Mouse (Mus musculus) hindbrain, embryonic 10.5 days (tissue): Measurements from ENCODE around the gene Lactb. TPM values are rescaled to one million over a fixed set of nuclear protein-coding genes. Genes with fewer than 3 reads are reported as not detected.

ENCODE experiments used
- DNase-seq: peaks from one replicate; pipeline ENCODE4 v3.0.0-alpha.2; 2017; ENCODE audit warnings: low spot score
- H3K27ac ChIP-seq: fragments of 300-500 bp; sonication (generic); 2 replicates; pipeline ENCODE4 v1.5.1; 2016; ENCODE audit warnings: mild to moderate bottlenecking, moderate library complexity
- H3K27me3 ChIP-seq: fragments of 300-500 bp; sonication (generic); 2 replicates; pipeline ENCODE4 v1.6.1; 2016; ENCODE audit warnings: mild to moderate bottlenecking; ENCODE audit not compliant: poor library complexity, insufficient read depth, severe bottlenecking
- H3K36me3 ChIP-seq: fragments of 300-500 bp; sonication (generic); 2 replicates; pipeline ENCODE4 v1.6.1; 2016; ENCODE audit warnings: mild to moderate bottlenecking, moderate library complexity
- H3K4me1 ChIP-seq: fragments of 300-500 bp; sonication (generic); replicated peaks from 2 replicates; pipeline ENCODE4 v1.6.1; 2016; ENCODE audit warnings: mild to moderate bottlenecking
- H3K4me3 ChIP-seq: fragments of 300-500 bp; sonication (generic); 2 replicates; pipeline ENCODE4 v1.5.1; 2016; ENCODE audit warnings: mild to moderate bottlenecking, moderate library complexity
- H3K9me3 ChIP-seq: fragments of 300-500 bp; sonication (generic); 2 replicates; pipeline ENCODE4 v1.6.1; 2016; ENCODE audit warnings: mild to moderate bottlenecking, moderate library complexity
- WGBS: fragments of 180-500 bp; shearing (Covaris S2); methylation state at CpG from one replicate; pipeline ENCODE4 v1.1.7; 2016; 5-methylcytosine and 5-hydroxymethylcytosine counted together
- polyA plus RNA-seq: library from polyadenylated mRNA; unstranded; fragments of >200 nt; fragmentation: Nextera tagmentation; extraction: Ambion mirVana; gene quantifications from 2 replicates; pipeline ENCODE4 v1.2.1, GENCODE M21; 2016

Lactb gene
- polyA plus RNA-seq, result 8.6 and 9.4 TPM in 2 replicates

DNA sequence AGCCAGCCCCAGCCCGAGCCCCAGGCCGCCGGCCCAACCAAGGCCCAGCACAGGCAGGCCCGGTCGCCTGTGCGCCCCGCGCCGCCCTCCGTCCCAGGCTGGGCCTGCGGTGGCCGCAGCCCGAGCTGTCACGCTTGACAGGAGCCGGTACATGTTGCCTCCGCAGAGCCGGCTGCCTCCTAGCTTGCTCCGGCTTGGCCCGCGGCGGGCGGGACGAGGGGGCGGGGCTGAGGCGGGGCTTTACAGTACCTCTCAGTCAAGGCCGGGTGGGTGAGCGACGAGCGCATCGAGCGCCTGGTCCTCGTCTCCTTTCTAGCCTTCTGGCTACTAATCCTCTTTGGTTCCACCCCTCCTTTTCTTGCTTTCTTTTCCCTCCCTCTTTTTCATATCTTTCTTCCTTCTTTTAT is at the start of gene Lactb:
Gene Lactb (minus strand): TSS at position 246 of the 407 bp plus-strand sequence.
- Histone ChIP-seq H3K9me3 (no peaks in the 10 kb centered on the region), H3K27ac (peak within 1 kb of the TSS; percentile 93), H3K36me3 (peaks cover 4% of the 10 kb centered on the region), H3K4me1 (peaks cover 18% of the 10 kb centered on the region), H3K27me3 (no peaks in the 10 kb centered on the region), H3K4me3 (peak within 1 kb of the TSS; percentile 78)
- WGBS, result under 1% methylated on average over 32 of the region's 32 CpGs
- DNase-seq, result peak; percentile 95

- no peaks in the 10 kb centered on the region for H3K9me3 ChIP-seq
- H3K4me1 ChIP-seq, result no peaks in the 10 kb centered on the region
- H3K27me3 ChIP-seq, result no peaks in the 10 kb centered on the region
- peaks cover 73% of the 10 kb centered on the region for H3K36me3 ChIP-seq
- H3K27ac ChIP-seq, result no peak overlapping the region
- 97% methylated on average over 9 of the region's 9 CpGs for WGBS
- no peak overlapping the region for H3K4me3 ChIP-seq
- DNase-seq, result no peak
These were observed 48.1 kb upstream of the Lactb start for GRCm38 (mm10) chr9:67023371-67023770.

DNA sequence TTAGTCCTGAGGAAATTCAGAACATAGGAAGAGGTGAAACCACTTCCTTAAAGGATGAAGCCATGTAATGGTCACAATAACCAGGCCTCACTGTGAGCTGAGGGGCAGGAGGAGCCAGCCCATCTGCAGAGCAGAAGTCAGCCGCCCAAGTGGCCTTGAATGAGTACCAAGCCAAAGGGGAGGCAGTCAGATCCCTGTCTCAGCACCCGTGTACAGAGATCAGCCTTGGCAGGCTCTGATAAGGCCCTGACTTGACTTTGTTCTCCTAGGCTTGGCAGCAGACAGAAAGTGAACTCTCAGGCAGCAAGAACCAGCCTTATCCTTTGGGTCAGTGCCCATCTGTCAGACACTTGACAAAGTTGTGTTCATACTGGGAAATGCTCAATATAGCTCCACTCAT is 44.8 kb upstream of the Lactb start:
- 77% methylated on average over 2 of the region's 2 CpGs for WGBS
- H3K36me3 ChIP-seq, result peaks cover 42% of the 10 kb centered on the region

DNA sequence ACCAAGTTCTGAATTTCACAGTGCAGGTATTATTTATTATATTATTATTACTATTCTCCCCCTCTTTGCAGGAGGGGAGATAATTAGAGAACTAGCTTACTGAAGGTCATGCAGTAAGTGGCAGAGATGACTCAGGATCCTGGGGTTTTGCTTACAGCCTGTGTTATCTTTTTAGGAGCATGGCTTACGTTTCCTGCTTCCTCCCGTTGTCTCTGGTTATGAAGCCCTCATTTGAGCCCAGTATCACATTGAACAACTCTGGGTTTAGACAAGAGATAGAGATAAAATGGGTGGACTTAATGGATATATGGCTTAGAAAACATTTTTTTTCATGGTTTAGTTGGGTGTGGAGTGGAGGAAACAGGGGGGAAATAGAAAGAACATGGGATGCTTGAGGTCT is 38.2 kb upstream of the Lactb start:
- 77% methylated on average over 2 of the region's 2 CpGs for WGBS
- Histone ChIP-seq H3K27ac (no peak overlapping the region), H3K4me1 (peaks cover 18% of the 10 kb centered on the region), H3K36me3 (no peaks in the 10 kb centered on the region), H3K27me3 (no peaks in the 10 kb centered on the region), H3K4me3 (no peak overlapping the region), H3K9me3 (no peaks in the 10 kb centered on the region)
- no peak for DNase-seq

More for the DNA sequence above, 44.8 kb upstream of the Lactb start:
- Histone ChIP-seq H3K27me3 (no peaks in the 10 kb centered on the region), H3K9me3 (no peaks in the 10 kb centered on the region), H3K27ac (no peak overlapping the region), H3K4me3 (no peak overlapping the region), H3K4me1 (no peaks in the 10 kb centered on the region)
- DNase-seq, result no peak

GRCm38 (mm10) chr9:67012470-67012869 is 37.2 kb upstream of the Lactb start:
- H3K9me3 ChIP-seq, result no peaks in the 10 kb centered on the region
- peaks cover 20% of the 10 kb centered on the region for H3K4me1 ChIP-seq
- H3K27ac ChIP-seq, result peak overlapping the region; percentile 12; the same call in 1 of the 2 replicates
- no peaks in the 10 kb centered on the region for H3K27me3 ChIP-seq
- no peak overlapping the region for H3K4me3 ChIP-seq
- 45% methylated on average over 3 of the region's 3 CpGs for WGBS
- no peak for DNase-seq
- H3K36me3 ChIP-seq, result no peaks in the 10 kb centered on the region

- Histone ChIP-seq H3K36me3 (no peaks in the 10 kb centered on the region), H3K27me3 (no peaks in the 10 kb centered on the region), H3K9me3 (no peaks in the 10 kb centered on the region), H3K27ac (no peak overlapping the region), H3K4me3 (no peak overlapping the region), H3K4me1 (peaks cover 20% of the 10 kb centered on the region)
- 68% methylated on average over 9 of the region's 9 CpGs for whole genome bisulfite sequencing
- DNase-seq, result no peak
These were observed 36.2 kb upstream of the Lactb start for GRCm38 (mm10) chr9:67011483-67011882.

DNA sequence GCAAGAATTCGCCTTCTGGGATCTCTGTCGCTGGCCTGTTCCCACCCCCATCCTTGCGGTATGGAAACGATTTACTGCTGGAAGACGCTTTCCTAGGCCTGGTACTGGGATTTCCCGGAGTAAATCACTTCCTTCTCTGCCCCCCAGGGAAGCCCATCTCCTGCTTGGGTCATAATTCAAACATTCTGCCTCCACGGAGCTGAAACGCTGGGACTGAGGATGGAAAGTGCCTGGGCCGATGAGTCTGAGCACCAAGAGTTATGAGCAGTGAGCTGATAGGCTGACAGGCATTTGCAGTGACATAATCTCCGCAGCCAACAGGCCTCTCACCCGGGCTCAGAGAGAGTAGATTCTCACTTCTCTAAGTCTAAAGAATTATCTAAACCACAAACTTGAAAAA is 33.5 kb upstream of the Lactb start:
- Histone ChIP-seq H3K4me3 (no peak overlapping the region), H3K4me1 (peaks cover 25% of the 10 kb centered on the region), H3K27me3 (no peaks in the 10 kb centered on the region), H3K36me3 (no peaks in the 10 kb centered on the region), H3K9me3 (no peaks in the 10 kb centered on the region), H3K27ac (peak overlapping the region; percentile 64; the same call in 1 of the 2 replicates)
- WGBS, result 56% methylated on average over 11 of the region's 11 CpGs
- DNase-seq, result peak; percentile 11

- peaks cover 11% of the 10 kb centered on the region for H3K4me1 ChIP-seq
- WGBS, result 85% methylated on average over 4 of the region's 4 CpGs
- no peak overlapping the region for H3K27ac ChIP-seq
- no peak for DNase-seq
- no peaks in the 10 kb centered on the region for H3K9me3 ChIP-seq
- H3K4me3 ChIP-seq, result no peak overlapping the region
- no peaks in the 10 kb centered on the region for H3K27me3 ChIP-seq
- H3K36me3 ChIP-seq, result no peaks in the 10 kb centered on the region
These were observed 31.1 kb upstream of the Lactb start for GRCm38 (mm10) chr9:67006376-67006775.

DNA sequence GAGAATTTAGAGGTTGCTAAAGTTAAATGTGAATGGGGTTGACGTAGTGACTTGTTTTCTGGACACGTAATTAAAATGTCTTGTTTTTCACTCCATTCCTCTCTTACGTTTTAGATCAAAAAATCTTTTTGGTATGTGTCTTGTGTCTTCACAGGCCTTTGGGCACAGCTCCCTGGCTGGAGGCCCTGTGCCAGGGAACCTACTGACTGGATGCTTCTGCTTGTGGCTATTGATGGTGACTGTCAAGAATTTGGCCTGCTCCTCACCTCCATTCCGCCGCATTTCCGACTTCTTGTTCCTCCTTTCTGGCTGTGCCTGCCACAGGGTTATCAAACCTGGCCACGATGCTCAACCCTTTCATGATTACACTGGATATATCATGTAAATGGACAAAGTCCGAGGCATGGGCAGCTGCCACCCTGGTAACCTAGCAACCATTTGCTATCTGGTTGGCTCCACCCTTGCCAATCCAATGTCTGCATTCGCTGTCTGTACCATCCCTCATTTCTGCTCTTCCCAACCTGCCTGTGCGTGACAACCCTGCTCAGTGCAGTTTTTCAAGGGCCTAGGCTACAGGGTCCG is 30.0 kb upstream of the Lactb start:
- H3K9me3 ChIP-seq, result no peaks in the 10 kb centered on the region
- no peaks in the 10 kb centered on the region for H3K36me3 ChIP-seq
- DNase-seq, result no peak
- H3K27ac ChIP-seq, result no peak overlapping the region; the same call in 1 of the 2 replicates
- 84% methylated on average over 11 of the region's 11 CpGs for WGBS
- H3K4me3 ChIP-seq, result no peak overlapping the region
- H3K27me3 ChIP-seq, result no peaks in the 10 kb centered on the region
- peaks cover 11% of the 10 kb centered on the region for H3K4me1 ChIP-seq

DNA sequence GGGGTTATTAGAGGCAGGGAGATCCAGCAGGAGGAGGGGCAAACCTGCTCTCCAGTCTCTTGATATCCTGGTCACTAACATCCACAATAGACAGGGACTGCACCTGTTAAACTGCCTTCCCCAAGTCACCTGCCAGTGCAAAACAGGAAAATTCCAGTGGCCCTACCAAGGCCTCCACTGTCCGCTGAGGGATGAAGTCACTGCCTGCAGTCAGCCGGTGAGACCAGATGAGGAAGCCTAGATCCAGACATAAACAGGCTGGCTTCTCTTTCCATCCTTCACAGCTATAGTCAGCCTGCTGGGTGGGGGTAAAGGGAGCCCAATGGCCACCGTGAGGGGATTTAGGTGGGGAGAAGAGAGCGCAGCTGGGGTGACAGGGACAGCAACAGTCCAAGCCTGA is 28.4 kb upstream of the Lactb start:
- H3K9me3 ChIP-seq, result no peaks in the 10 kb centered on the region
- H3K27ac ChIP-seq, result no peak overlapping the region
- no peak overlapping the region for H3K4me3 ChIP-seq
- no peaks in the 10 kb centered on the region for H3K36me3 ChIP-seq
- WGBS, result 58% methylated on average over 4 of the region's 4 CpGs
- peaks cover 9% of the 10 kb centered on the region for H3K4me1 ChIP-seq
- H3K27me3 ChIP-seq, result no peaks in the 10 kb centered on the region
- no peak for DNase-seq

DNA sequence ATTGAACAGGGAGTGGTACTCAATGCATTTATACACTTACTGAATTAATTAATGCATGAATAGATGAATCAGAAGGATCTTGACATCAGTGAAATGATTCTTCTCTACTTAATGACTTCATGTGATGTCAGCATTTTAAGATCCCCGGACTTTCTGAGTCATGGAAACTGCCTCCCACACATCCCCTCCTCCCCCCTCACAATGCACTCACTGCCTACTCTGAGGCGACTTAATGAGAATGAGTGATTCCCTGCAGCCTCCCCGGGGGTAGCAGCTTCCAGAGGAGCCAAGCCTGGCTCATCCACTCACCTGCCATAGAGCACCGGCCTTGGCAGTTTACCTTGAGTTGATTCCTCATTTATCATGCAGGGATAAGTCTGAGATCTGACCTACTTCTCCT is 27.9 kb upstream of the Lactb start:
- no peaks in the 10 kb centered on the region for H3K36me3 ChIP-seq
- WGBS, result 45% methylated on average over 4 of the region's 4 CpGs
- H3K9me3 ChIP-seq, result no peaks in the 10 kb centered on the region
- peaks cover 6% of the 10 kb centered on the region; the same call in 1 of the 2 replicates for H3K4me1 ChIP-seq
- no peak overlapping the region for H3K4me3 ChIP-seq
- no peaks in the 10 kb centered on the region for H3K27me3 ChIP-seq
- DNase-seq, result no peak
- no peak overlapping the region for H3K27ac ChIP-seq

- H3K4me3 ChIP-seq, result no peak overlapping the region
- H3K4me1 ChIP-seq, result peaks cover 6% of the 10 kb centered on the region; the same call in 1 of the 2 replicates
- no peak overlapping the region for H3K27ac ChIP-seq
- 81% methylated on average over 4 of the region's 4 CpGs for WGBS
- no peak for DNase-seq
- no peaks in the 10 kb centered on the region for H3K9me3 ChIP-seq
- no peaks in the 10 kb centered on the region for H3K36me3 ChIP-seq
- H3K27me3 ChIP-seq, result no peaks in the 10 kb centered on the region
These were observed 26.2 kb upstream of the Lactb start for GRCm38 (mm10) chr9:67001506-67001905.

- peak; percentile 87 for DNase-seq
- no peaks in the 10 kb centered on the region for H3K36me3 ChIP-seq
- no peaks in the 10 kb centered on the region for H3K27me3 ChIP-seq
- 7% methylated on average over 6 of the region's 6 CpGs for WGBS
- H3K27ac ChIP-seq, result no peak overlapping the region
- H3K4me1 ChIP-seq, result peaks cover 6% of the 10 kb centered on the region; the same call in 1 of the 2 replicates
- H3K9me3 ChIP-seq, result no peaks in the 10 kb centered on the region
- no peak overlapping the region for H3K4me3 ChIP-seq
These were observed 25.8 kb upstream of the Lactb start for GRCm38 (mm10) chr9:67001050-67001449.

DNA sequence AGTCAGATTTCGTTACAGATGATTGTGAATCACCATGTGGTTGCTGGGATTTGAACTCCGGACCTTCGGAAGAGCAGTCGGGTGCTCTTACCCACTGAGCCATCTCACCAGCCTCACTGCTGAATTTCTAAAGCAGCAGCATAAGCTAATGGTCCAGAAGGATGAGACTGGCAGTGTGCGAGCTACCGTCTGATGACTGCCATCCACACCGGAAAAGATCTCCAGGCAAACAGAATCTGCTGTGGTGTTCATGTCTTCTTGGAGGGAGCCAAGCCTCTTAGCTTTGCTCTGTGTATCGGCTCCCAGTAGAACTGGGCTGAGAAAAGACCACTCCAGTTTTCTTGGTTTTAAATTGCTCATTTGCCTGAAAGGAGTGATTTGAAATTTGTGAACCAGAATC is 24.4 kb upstream of the Lactb start:
- Histone ChIP-seq H3K36me3 (no peaks in the 10 kb centered on the region), H3K4me3 (no peak overlapping the region), H3K27ac (no peak overlapping the region), H3K4me1 (no peaks in the 10 kb centered on the region), H3K9me3 (no peaks in the 10 kb centered on the region), H3K27me3 (no peaks in the 10 kb centered on the region)
- WGBS, result 93% methylated on average over 8 of the region's 8 CpGs
- no peak for DNase-seq
